Mouse (Mus musculus): Measurements from ENCODE around the gene Nbr1. TPM values are rescaled to one million over a fixed set of nuclear protein-coding genes. Genes with fewer than 3 reads are reported as not detected.
A peak's percentile ranks its signal among the peaks of the same experiment; 100 is the strongest.

The Nbr1 gene
- total and polyA plus RNA-seq, 3 experiments = 77.3 to 98.9 (median 86.2) TPM

DNA sequence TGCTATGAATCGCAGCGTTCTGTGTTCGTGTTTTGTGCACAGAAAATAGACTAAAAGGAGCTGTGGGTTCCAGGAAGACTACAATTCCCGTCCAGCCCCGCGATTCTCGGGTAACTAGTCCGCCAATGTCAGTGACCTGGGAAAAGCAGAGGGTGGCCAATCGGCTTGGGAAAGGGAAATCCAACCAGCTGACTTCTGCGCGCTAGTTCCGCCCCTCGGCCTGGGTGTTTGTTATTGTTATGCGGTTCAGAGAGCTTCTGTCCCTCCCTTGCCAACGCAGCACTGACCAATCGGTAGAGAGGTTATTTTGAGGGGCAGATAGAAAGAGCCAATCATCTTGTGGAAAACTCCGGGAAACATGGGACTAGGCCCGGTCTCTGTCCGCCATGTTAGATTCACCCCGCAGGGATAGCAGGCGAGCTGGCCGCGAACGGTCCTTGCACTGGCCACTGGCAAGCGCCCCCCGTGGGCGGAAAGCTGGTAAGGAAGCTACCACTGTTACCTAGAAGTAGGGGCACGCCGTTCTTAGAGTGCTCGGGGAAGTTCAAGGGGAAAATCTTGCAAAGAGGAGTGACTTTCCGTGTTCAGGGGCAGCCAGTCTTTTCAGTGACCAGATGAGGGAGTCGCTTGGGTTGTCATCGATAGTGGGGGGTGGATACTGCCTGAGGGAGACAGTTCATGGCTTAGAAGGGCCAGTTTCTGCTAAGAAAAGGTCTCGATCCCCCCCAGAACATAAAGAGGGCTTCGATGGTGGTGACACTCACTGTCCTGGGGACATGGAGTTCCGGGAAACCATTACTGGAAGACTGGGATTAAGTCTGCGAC lies 739 bp downstream of the Nbr1 start:
- Histone ChIP-seq H3K27me3 (ENCODE audit: control insufficient read depth, insufficient read depth, low read length) (no peaks in the 10 kb centered on the region), H3K4me1 (ENCODE audit: control insufficient read depth, insufficient read depth, low read length) (peaks cover 2% of the 10 kb centered on the region; the same call in 1 of the 2 replicates), H3K9ac (ENCODE audit: low read depth, low read length) (peak overlapping the region; percentile 77), H3K79me2 (replicated peaks; ENCODE audit: control insufficient read depth, insufficient read depth, low read length) (0 out of 2 replicates have a peak, but pooled peaks cover 3% of the 10 kb centered on the region), H3K27ac (peak overlapping the region; percentile 99), H3K4me3 (peak overlapping the region; percentile 77), H3K36me3 (ENCODE audit: control insufficient read depth, insufficient read depth, low read length) (peaks cover 25% of the 10 kb centered on the region)
- TF ChIP-seq POLR2A (IDR thresholded peaks at IDR 0.05; ENCODE audit: insufficient read depth, low read depth, low read length) (peak; percentile 98), CTCF (IDR thresholded peaks at IDR 0.05) (peak; percentile 54), EP300 (IDR thresholded peaks at IDR 0.05; ENCODE audit: insufficient read depth, low read depth, low read length) (peak; percentile 55; the same call in 1 of the 2 replicates)
- DNase-seq = peak; percentile 91 to 99
- under 1% methylated on average over 37 of the region's 37 CpGs for WGBS
- intact Hi-C loops (cut with DNase I) = loop anchor here (2.0 to 10.0 kb wide), 3 partner anchors 74 to 228 kb away; partner anchors contain the start of genes Aoc2, Rdm1 and Vat1

DNA sequence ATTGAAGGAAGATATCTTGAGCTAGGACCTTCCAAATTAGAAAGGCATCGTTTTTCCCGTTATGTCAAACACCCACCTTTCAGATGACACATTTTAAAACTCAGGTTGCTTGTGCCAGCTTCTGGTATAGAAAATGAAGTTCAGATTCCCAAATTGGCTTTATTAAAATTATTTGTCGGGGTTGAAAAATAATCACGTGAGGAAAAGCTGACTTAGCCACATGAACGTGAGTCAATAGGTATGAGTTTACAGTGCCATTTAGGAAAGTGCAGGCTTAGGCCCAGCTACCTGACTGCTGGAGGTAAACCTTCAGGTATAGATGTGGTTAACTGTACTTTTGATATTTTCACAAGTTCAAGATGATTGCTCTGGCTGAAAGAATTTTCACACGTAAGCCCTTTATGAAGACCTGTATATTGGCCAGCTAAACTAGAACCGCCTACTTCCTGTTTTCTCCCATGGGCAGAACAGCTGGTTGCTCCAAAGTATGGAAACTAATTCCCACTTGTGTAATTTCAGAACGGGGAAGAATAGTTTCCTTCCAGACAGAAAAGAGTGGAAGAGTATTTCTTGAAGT lies 1.5 kb downstream of the Nbr1 start:
- DNase-seq = no peak
- TF ChIP-seq CTCF (IDR thresholded peaks at IDR 0.05) = no peak
- no peak for TF ChIP-seq EP300 (IDR thresholded peaks at IDR 0.05; ENCODE audit: insufficient read depth, low read depth, low read length)
- TF ChIP-seq POLR2A (IDR thresholded peaks at IDR 0.05; ENCODE audit: insufficient read depth, low read depth, low read length) = no peak
- Histone ChIP-seq H3K4me1 (ENCODE audit: control insufficient read depth, insufficient read depth, low read length) (peaks cover 2% of the 10 kb centered on the region; the same call in 1 of the 2 replicates), H3K4me3 (peak overlapping the region; percentile 72), H3K27me3 (ENCODE audit: control insufficient read depth, insufficient read depth, low read length) (no peaks in the 10 kb centered on the region), H3K79me2 (replicated peaks; ENCODE audit: control insufficient read depth, insufficient read depth, low read length) (0 out of 2 replicates have a peak, but pooled peaks cover 3% of the 10 kb centered on the region), H3K9ac (ENCODE audit: low read depth, low read length) (peak overlapping the region; percentile 77), H3K36me3 (ENCODE audit: control insufficient read depth, insufficient read depth, low read length) (peaks cover 25% of the 10 kb centered on the region), H3K27ac (peak overlapping the region; percentile 99)
- intact Hi-C loops (cut with DNase I) = loop anchor here (2.0 to 10.0 kb wide), 3 partner anchors 73 to 229 kb away; partner anchors contain the start of genes Aoc2, Rdm1 and Vat1
- 6% methylated on average over 8 of the region's 8 CpGs for WGBS

DNA sequence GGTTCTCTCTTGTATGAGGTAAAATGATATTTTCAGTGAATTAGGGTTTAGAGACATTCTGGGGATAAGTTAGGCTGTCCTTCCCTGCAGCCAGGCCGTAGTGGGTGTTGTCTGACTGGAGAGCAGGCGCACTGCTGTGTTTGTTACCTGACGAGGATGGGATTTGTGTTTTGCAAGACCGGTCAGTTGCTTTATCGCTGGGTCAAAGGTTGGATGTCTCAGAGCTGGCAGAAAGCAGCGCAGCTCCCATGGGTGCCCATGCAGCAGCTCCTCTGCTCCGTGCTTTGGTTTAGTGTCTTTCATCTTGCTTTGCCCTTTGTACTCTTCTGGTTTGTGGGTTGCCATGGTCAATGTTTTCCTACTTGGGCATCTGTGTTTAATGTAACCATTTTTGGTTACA lies 4.6 kb downstream of the Nbr1 start:
- TF ChIP-seq EP300 (IDR thresholded peaks at IDR 0.05; ENCODE audit: insufficient read depth, low read depth, low read length) (no peak), POLR2A (IDR thresholded peaks at IDR 0.05; ENCODE audit: insufficient read depth, low read depth, low read length) (no peak), CTCF (IDR thresholded peaks at IDR 0.05) (no peak)
- Histone ChIP-seq H3K79me2 (replicated peaks; ENCODE audit: control insufficient read depth, insufficient read depth, low read length) (peaks cover 6% of the 10 kb centered on the region; the same call in 1 of the 2 replicates), H3K27ac (no peak overlapping the region), H3K9ac (ENCODE audit: low read depth, low read length) (no peak overlapping the region), H3K36me3 (ENCODE audit: control insufficient read depth, insufficient read depth, low read length) (peaks cover 29% of the 10 kb centered on the region), H3K4me3 (no peak overlapping the region), H3K27me3 (ENCODE audit: control insufficient read depth, insufficient read depth, low read length) (no peaks in the 10 kb centered on the region), H3K4me1 (ENCODE audit: control insufficient read depth, insufficient read depth, low read length) (peaks cover 2% of the 10 kb centered on the region)
- WGBS = 89% methylated on average over 7 of the region's 7 CpGs
- no peak for DNase-seq
- intact Hi-C loops (cut with DNase I) = loop anchor here (10.0 kb wide), 1 partner anchor 232 kb away; the partner anchor contains the start of gene Aoc2

DNA sequence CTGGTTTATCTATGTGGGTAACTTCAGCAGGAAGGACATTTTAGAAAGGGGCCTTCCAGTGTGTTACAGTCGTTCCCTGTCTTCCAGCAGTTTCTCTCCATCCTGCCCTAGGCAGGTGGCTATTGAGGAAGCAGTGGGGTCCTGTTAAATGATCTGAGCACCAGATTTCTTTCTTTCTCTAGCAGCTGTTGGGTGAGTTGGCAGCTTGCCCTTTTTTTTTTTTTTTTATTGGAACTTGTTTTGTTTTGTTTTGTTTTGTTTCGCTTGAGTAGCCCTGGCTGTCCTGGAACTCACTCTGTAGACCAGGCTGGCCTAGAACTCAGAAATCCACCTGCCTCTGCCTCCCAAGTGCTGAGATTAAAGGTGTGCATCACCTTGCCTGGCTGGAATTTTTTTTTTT lies 5.0 kb downstream of the Nbr1 start:
- Histone ChIP-seq H3K4me3 (no peak overlapping the region), H3K9ac (ENCODE audit: low read depth, low read length) (no peak overlapping the region), H3K27me3 (ENCODE audit: control insufficient read depth, insufficient read depth, low read length) (no peaks in the 10 kb centered on the region), H3K36me3 (ENCODE audit: control insufficient read depth, insufficient read depth, low read length) (peaks cover 29% of the 10 kb centered on the region), H3K4me1 (ENCODE audit: control insufficient read depth, insufficient read depth, low read length) (peaks cover 2% of the 10 kb centered on the region), H3K27ac (no peak overlapping the region), H3K79me2 (replicated peaks; ENCODE audit: control insufficient read depth, insufficient read depth, low read length) (peaks cover 6% of the 10 kb centered on the region; the same call in 1 of the 2 replicates)
- 44% methylated on average over 2 of the region's 2 CpGs for WGBS
- intact Hi-C loops (cut with DNase I) = loop anchor here (10.0 kb wide), 1 partner anchor 232 kb away; the partner anchor contains the start of gene Aoc2
- TF ChIP-seq POLR2A (IDR thresholded peaks at IDR 0.05; ENCODE audit: insufficient read depth, low read depth, low read length) = no peak
- TF ChIP-seq EP300 (IDR thresholded peaks at IDR 0.05; ENCODE audit: insufficient read depth, low read depth, low read length) = no peak
- no peak for TF ChIP-seq CTCF (IDR thresholded peaks at IDR 0.05)
- no peak for DNase-seq

DNA sequence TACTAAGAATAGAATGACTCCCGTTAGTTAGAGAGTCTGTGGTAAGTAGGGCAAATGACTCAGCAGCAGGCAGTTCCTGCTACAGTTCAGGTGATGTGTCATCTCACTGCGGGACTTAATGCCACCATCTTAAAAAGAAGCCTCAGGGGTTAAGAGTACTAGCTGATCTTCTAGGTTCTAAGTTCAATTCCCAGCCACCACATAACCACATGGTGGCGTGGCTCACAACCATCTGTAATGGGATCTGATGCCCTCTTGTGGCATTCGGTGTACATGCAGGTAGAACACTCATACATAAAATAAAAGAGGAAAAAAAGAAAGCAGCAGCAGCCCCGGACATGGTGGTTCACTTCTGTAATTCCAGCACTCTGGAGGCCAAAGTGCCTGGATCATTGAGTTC lies 10.4 kb downstream of the Nbr1 start:
- no peaks in the 10 kb centered on the region for H3K27me3 ChIP-seq (ENCODE audit: control insufficient read depth, insufficient read depth, low read length)
- no peak overlapping the region for H3K9ac ChIP-seq (ENCODE audit: low read depth, low read length)
- DNase-seq = peak; percentile 35
- H3K36me3 ChIP-seq (ENCODE audit: control insufficient read depth, insufficient read depth, low read length) = peaks cover 18% of the 10 kb centered on the region
- no peak for TF ChIP-seq EP300 (IDR thresholded peaks at IDR 0.05; ENCODE audit: insufficient read depth, low read depth, low read length)
- no peak for TF ChIP-seq POLR2A (IDR thresholded peaks at IDR 0.05; ENCODE audit: insufficient read depth, low read depth, low read length)
- TF ChIP-seq CTCF (IDR thresholded peaks at IDR 0.05) = peak; percentile 89
- H3K27ac ChIP-seq = no peak overlapping the region
- 27% methylated on average over 5 of the region's 5 CpGs for WGBS
- H3K4me3 ChIP-seq = no peak overlapping the region
- H3K79me2 ChIP-seq (replicated peaks; ENCODE audit: control insufficient read depth, insufficient read depth, low read length) = peaks cover 4% of the 10 kb centered on the region; the same call in 1 of the 2 replicates
- H3K4me1 ChIP-seq (ENCODE audit: control insufficient read depth, insufficient read depth, low read length) = no peaks in the 10 kb centered on the region; the same call in 1 of the 2 replicates
- intact Hi-C loops (cut with DNase I) = no loop called here

Data from heart, adult 2 months (tissue).